Mouse (Mus musculus): Measurements from ENCODE around the gene Rgsl1.
A peak's percentile ranks its signal among the peaks of the same experiment; 100 is the strongest.

The Rgsl1 gene

DNA sequence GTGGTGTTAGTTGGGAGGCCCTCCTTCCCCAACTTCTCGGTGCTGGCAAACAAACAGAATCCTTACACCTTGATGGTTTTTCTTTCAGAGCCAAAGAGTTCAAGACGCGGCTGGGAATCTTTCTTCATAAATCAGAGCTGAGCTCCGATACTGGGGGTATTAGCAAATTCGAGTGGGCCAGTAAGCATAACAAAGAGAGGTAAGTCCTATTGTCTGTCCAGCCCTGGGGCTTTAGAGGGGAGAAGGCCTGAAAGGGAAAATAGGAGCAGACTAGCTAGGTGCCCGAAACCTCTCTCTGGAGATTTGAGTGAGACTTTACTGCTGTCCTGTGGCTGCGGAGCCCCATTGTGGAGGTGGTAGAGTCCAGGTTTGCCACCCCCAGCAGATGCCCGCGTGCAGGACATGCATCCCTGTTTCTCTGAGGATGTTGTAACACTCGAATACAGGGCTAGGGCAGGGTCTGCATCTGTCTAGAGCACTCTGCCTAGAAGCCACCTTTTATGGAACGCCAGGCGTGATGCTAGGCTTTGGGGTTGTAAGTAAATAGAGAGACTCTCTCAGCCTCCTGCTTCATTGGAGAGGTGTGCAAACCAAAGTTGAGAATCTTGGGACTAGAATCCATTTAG, 103.1 kb downstream of the Rgsl1 start:
- DNase-seq (ENCODE audit: low read depth, low spot score): no peak

DNA sequence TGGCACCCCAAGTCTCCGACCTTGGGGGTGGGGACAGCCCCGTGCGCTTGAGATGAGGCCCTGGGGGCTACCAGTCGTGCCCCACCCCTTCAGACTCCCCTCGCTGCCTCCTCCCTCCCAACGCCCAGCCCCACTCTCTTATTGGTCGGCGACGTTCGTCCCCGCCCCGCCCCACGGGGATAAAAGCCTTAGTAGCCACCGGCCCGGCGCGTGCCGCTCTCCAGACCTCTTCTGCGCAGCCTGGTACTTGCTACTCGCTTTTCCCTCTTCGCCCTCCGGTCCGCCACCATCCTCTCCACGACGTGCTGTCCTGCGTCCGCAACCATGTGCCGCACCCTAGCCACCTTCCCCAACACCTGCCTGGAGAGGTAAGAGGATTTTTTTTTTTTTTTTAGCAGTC, 103.8 kb downstream of the Rgsl1 start, which contains the start of gene Rgs16:
TSS of gene Rgs16 (plus strand) at position 205 of the 400 bp plus-strand sequence.
- peak; percentile 73 for DNase-seq (ENCODE audit: low read depth, low spot score)

GRCm38 (mm10) chr1:153739437-153740015, 104.4 kb downstream of the Rgsl1 start:
- DNase-seq (ENCODE audit: low read depth, low spot score): no peak

- no peak for DNase-seq (ENCODE audit: low read depth, low spot score)
Measured at GRCm38 (mm10) chr1:153737101-153738085, 106.5 kb downstream of the Rgsl1 start.

GRCm38 (mm10) chr1:153736096-153736495, 107.8 kb downstream of the Rgsl1 start:
- DNase-seq (ENCODE audit: low read depth, low spot score): no peak

DNA sequence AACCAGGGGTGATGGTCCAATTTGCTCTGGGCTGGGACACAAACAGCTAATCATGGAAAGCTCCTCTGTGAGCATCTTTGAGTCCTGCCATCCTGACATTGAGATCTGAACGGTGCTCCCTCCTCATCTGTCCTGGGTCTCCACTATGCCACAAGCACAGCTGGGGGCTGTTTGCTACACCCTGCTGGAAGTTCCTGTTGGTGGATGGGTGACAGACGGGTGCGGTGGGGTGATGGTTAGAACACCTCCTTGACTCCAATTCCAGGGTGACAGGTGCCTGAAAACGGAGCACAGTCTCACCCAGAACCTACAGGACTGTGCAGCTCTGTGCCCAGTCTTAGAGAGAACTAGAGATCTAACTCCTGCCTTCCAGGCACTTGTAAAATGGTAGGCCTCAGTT, 109.1 kb downstream of the Rgsl1 start:
- DNase-seq (ENCODE audit: low read depth, low spot score): no peak

GRCm38 (mm10) chr1:153733181-153733580, 110.8 kb downstream of the Rgsl1 start:
- DNase-seq (ENCODE audit: low read depth, low spot score): peak; percentile 31

DNA sequence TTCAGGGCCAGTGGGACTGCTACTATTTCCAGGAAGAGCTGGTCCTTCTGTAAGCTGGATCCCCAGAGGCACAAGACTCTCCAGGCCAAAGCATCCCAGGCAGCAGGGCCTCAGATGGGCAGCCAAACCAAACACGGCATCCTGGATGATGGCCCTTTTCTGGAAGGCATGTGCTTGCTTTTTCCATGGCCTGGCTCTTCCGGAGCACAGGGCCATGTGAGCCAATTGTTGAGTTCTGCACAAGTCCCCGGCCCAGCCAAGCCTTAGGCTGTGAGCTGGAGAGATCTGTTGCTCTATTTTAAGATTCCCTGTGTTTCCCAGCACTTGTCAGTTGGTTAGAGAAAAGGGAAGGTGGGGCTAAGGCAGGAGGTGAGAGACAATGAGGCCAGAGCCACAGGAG, 113.3 kb downstream of the Rgsl1 start:
- DNase-seq (ENCODE audit: low read depth, low spot score): no peak

DNA sequence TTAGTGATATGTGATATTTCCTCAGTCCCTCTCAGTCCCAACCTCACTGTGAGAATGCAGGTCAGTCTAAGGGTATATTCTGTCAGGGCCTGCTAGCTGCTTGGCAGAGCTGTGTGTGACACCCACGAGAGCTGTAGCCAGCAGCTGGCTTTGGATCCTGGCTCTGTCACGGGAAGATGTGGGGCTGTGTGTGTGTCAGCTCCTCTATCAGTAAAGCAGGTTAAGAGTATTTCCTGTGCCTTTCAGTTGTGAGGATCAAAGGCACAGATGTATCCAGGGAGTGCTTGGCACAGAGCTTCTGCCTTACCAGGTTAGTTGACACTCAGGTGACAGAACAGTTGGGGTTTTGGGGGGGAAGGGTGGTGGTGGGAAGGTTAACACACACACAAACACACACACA, 114.1 kb downstream of the Rgsl1 start:
- DNase-seq (ENCODE audit: low read depth, low spot score): no peak
